Mouse (Mus musculus) adrenal gland, adult (tissue): ENCODE measurements at regions not wholly inside any gene's neighbourhood (a gene's known extent, or its start where the extent isn't known, plus 50 kb on each side); places are given as distances from the start of the nearest gene placed in this dataset.
"Not testable (repeated sequence)": the region's sequence is repeated elsewhere in the genome, so short reads cannot be mapped to it uniquely, and the experiment has no call there.

Experiments used
- DNase-seq, 2 experiments: peaks; one replicate each; pipeline ENCODE4 v3.0.0; 2022 to 2023; ENCODE audit warnings: low spot score in 1 of 2; ENCODE audit not compliant: inconsistent age in 2 of 2

DNA sequence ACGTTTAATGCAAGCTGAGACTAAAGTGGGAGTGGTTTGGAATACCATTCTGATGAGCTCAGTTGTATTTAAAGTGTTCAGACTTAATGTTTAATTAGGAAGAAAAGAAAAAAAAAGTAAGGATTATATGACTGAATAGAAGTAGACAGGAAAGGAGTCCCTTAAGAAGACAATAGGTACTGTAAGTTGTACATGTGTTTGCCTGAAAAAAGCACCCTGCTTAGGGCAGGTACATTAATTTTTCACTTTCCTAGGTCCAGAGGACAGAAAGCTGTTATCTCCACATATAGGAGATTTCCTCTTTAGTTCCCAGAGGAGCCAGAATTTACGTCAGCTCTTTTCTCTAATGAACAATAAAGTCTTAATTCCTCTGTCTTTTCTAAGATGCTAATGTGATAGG, 58.5 kb downstream of the Olfr987 start:
- DNase-seq: no peak

DNA sequence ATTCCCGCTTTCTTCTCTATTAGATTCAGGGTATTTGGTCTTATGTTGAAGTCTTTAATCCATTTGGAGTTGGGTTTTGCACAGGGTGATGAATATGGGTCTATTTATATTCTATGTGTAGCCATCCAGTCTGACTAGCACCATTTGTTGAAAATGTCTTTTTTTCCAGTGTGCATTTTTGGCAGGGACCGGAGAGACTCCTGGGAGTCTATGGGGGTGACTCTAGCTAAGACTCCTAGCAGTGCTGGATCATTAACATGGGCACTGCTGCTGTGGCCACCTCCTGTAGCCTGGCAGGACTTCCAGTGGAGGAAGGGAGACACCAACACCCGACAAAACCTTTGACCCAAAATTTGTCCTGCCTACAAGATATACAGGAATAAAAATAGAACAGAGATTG, 61.0 kb downstream of the Olfr987 start:
- DNase-seq: no peak

DNA sequence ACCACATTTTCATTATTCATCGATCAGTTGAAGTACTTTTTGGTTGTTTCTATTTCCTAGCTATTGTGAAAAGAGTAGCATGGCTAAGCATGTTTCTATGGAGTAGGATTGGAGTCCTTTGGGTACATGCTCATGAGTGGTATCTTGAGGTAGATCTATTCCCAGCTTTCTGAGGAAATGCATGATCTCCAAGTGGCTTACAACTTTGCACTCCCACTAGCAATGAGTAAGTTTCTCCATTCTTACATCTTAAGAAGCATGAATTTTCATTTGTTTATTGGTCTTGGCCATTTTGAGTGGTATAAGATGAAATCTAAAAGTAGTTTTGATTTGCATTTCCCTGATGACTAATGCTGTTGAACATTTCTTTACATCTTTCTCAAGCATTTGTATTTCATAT, 61.7 kb downstream of the Olfr987 start:
- DNase-seq: no peak

DNA sequence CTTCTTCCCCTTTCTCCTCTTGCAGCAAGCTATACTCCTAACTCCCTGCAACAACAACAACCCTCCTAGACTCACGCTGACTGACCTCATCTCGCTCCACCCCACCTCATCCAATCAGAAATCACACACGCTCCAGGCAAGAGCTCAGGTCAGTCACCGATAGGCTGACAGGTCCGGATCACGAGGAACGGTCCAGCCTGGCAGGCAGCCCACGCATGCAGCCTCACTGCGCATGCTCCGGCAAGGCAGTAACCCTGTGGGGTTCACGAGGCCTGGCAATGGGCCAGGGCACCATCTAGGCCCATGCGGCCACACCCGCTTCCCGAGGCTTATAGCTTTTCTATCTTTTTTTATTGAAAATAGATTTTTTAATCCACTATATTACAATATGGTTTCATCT, 69.8 kb upstream of the Lrrc55 start:
- not testable (repeated sequence) for DNase-seq

DNA sequence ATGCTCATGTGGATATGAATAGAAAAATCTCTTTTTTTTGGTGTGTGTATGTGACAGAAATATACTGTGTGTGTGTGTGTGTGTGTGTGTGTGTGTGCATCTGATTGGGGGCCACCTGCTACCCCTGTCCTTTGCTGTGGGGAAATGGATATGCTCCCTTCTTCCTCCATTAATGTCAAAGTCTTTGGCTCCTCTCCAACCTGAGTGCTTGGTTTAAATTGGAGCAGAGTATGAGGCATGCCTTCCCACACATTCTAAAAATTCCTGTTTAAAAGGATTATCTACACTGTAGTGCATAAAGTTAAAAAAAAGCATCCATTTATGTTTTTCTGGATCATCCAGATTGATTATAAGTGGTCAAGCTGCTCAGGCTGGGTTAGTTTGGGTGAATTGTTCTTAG, 68.7 kb upstream of the Lrrc55 start:
- no peak for DNase-seq

DNA sequence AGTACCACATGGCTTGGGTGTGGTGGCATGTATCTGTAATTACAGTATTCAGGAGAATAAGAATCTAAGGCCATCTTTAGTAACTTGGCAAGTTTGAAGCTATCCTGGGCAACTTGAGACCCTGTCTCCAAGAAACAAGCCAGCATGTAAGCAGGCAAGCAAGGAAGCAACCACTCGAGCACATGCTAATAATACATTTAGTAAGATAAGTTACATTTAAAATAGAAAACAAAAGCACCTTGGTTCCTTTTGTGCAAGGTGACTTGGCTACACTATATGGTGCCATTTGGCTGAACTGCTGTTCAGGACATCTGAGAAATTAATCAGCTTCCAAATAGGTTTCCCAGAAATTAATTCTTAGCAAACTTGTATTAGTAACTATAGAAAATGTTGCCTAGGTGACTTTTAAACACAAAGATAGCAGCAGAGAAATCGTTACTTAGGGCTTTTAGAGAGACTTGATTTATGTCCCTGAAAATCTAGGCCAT, 68.1 kb upstream of the Lrrc55 start:
- DNase-seq: no peak

DNA sequence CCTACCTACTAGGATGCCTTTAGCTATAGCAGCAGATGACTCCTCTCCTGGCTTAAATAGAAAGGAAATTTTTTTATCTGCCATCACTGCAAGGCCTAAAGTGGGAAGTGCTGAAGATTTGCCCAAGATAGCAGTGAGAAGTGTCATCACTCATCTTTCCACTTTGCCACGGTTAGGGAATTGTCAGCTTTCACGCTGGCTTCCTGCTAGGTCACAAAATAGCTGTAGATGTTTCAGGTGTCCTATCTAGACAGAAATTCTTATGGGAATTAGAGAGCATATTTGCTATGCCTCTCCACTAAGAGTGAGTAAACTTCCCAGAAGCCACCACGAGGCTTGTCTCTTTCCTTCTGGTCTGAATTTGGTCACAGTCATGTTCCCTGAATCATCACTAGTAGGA, 60.4 kb upstream of the Lrrc55 start:
- DNase-seq: no peak

DNA sequence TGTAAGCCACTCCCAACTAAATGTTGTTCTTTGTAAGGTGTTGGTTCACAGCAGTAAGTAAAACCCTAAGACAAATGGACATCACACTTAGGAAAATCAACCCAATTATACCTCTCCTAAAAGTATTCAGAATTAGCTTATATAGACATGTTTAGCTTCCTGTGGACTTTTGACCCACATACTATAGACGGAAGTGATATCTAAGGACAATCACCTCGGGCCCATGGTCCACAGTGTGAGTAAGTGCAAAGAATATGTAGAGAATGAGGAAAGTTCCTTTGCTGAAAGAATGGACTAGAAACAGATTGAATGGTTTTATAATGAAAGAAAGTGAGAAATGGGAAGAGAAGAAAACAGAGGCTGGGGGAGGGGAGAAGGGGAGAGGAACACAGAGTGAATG, 58.6 kb upstream of the Lrrc55 start:
- no peak for DNase-seq

DNA sequence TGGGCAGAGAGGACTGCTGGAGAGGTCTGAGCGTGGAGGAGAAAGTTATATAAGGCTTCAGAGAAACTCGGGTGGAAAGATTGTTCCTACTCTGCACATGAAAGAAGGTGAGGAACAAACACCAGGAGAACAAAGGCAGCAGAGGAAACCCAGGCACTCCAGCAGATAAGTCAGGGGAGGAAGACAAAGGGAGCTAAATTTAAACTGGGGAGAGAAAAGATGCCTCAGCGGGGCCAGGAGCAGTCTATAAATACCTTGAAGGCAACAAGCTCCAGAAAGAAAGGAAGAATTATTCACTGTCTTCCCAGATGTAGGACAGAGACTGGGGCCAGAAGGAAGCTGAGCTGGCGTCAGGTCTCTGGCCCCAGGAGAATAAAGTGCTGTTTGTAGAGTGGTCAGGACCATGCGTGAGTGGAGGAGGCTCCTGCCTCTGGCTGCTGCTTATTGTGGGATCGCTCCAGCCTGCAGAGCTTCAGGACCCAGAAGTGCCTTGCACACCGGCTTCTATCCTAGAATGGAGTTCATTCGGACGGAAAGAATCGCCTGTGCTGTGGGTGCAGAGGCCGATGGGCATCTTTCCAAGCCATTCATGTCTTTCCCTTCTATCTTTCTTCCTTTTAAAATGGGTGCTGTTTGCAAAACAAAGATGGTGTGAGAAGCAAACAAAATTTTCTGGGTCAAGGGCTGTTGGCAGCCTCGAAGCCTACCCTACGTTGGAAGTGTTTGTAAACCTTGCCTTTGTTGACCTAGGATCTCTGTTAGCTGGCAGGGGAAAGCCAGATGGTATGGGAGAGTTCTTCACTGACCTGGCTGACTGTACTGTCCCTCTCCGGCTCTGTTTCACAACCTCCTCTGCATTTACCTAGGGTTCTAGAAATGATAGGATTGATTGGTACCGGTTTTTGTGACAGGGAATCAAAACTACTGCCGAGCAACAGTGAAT, 55.6 kb upstream of the Lrrc55 start:
- DNase-seq: peak; percentile 44 to 68

DNA sequence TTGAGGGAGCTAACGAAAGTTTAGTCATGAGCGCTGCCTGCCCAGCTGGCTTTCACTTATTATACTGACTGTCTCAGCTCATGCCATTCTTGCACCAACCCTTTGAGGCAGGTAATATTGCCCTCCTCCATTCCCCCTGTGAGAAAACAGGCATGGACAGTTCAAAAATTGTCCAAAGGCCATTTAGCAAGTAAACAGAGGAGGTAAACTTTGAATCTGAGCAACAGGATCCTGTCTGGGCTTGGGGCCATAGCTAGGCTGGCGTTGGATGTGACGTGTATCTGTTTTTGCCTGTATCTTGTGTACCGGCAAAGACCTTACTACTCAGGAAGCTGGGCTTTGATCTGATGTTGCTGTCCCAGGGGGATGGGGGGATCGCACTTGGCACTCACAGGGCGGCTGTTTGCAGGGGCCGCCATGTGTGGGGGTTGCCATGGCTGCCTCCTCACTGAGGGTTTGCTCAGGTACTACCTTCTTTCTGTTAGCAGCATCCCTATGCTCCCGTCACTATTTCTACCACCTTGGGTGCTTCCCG, 53.1 kb upstream of the Lrrc55 start:
- DNase-seq: peak in 1 of 2 experiments; percentile 33
